Mouse (Mus musculus): ENCODE data around the gene Ube2z.
A peak's percentile ranks its signal among the peaks of the same experiment; 100 is the strongest.
"Not testable (repeated sequence)": the region's sequence is repeated elsewhere in the genome, so short reads cannot be mapped to it uniquely, and the experiment has no call there.

Gene Ube2z

DNA sequence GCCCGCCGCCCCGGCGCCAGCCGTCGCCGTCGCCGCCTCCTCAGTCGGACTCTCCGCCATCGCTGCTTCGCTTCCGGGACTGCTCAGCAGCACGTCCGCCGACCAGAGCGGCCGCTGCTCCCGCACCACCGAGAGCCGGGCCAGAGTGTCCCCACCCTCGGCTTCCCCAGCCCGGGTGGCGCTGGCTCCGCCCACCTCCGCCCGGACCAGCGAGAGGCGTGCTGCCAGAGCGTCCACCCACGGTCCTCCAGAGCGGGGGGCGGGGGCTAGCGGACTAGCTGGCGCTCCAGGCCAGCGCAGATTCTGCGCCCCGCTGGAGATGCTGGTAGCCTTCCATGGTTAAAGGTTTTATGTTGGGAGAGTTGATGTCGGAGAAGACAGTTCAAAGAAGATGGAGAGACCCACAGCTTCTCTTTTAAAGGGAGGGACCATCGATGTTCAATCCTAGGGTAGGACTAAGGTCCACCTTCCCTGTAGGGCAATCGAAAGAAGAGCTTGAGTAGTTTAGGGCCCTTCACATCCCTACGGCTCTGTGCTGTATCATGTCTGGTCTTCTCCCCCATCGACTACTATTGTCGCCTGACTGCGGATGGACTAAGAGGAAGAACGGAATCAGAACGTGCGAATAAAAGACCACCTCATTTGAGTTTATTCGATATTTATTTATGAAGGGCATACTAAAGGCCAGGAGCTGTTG is at the start of gene Ube2z:
Gene Ube2z (minus strand): TSS at position 174 of the 697 bp plus-strand sequence.
- DNase-seq (ENCODE audit: low spot score in 2 of 2): peak; percentile 94 to 95

DNA sequence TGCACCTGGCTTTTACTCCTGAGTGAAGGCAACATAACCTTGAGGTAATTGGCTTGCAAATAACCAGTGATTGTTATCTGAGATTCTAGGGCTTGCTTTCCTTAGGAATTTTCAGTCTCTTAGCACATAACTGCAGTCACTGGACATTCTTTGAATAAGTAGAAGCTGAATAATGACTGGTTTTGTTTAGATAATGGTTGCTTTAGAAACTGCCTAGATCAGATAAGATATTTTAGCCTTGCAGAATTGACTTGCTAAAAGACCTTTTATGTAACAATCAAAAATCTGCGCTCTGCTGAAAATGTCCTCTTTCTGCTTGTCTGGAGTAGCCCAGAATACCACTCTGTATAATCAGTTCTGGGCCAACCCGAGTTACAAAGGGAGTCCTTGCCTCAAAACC is 48.9 kb upstream of the Ube2z start:
- no peak for DNase-seq (ENCODE audit: low spot score in 2 of 2)

DNA sequence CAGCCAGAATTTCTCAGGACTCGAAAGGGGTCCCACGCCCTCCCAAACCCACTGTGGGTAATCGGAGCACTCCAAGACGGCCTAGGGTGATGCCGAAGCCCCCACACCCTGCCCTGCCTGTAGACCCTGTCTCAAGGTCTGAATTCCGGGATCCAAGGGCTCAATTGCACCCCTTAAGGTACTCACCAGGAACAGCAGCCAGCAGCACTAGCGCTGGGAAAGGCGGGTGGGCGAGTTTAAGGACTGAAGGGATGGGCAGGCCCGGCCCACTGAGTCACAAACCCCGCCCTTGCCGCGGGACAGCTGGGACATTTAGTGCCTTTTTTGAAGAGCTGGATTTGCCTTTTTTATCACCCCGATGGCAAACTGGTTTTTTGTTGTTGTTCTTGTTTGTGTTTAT is 46.6 kb upstream of the Ube2z start, which contains the start of gene Calcoco2:
Gene Calcoco2 (minus strand): TSS at position 214 of the 400 bp plus-strand sequence.
- DNase-seq (ENCODE audit: low spot score in 2 of 2): no peak

DNA sequence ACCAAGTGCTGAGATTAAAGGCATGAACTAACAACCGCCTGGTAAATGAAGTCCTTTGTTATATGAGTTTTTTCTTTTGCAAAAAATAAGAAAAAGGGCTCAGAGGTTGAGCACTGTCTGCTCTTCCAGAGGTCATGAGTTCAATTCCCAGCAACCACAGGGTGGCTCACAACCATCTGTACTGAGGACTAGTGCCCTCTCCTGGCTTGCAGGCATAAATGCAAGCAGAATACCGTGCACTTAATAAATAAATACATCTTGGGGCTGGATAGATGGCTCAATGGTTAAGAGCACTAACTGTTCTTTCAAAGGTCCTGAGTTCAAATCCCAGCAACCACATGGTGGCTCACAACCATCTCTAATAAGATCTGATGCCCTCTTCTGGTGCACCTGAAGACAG is 45.8 kb upstream of the Ube2z start:
- not testable (repeated sequence) for DNase-seq (ENCODE audit: low spot score in 2 of 2)

DNA sequence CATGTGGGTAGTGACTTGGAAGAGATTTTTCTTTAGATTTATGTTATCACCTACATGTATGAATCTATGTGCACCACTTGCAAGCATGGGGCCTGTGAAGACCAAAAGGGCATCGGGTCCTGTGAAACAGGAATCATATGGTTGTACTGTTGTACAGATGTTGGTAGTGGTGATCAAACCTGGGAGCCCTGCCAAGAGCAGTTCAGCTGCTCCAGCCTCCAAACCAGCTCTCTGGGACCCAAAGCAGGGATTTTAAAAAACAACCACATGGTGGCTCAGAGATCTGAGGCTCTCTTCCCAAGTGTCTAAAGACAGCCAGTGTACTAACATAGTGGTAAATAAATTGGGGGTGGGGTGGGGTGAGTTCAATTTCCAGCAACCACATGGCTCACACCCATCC is 43.2 kb upstream of the Ube2z start:
- no peak for DNase-seq (ENCODE audit: low spot score in 2 of 2)

DNA sequence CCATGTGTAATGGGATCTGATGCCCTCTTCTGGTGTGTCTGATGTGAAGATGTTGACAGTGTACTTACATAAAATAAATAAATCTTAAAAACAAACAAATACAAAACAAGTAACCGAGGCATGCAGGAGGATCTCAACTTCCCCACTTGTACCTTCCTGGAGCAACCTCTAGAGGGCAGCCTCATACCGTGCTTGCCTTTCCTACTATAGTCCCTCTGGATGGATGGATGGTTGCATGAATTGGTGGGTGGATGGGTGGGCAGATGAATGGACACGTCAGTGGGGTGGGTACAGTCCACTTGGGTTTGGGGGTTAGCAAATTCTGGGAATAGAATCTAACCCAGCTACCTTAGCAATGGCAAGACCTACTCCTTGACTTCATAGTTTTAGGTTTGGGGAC is 28.2 kb upstream of the Ube2z start:
- DNase-seq (ENCODE audit: low spot score in 2 of 2): peak in 1 of 2 experiments; percentile 26

DNA sequence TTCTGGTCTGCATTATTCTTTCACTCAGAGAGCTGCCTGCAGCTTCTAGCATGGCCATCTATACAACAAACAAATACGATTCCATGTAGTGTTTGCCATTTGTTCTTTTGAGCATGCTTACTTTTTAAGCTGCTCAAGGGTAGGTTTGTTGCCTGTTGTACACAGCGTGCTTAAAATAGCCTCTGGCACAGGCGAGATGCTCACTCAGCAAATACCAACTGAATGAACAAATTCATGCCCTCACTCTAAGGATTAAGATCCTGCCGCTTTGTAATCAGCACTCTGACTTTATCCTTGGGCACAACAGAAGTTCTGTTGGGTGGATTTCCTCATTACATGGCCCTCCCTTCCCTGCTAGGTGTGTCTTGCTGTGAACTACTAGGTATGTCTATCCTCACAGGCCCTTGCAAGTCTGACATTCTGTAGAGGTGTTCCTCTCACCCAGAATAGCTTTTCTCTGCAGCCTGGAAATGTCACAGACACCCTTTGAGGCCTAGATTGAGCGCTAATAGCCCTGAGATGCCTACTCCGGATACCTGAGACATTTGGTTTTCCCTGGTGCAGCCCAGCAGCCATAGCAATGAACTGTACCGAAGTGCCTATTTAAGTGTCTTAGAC is 27.6 kb upstream of the Ube2z start:
- no peak for DNase-seq (ENCODE audit: low spot score in 2 of 2)

DNA sequence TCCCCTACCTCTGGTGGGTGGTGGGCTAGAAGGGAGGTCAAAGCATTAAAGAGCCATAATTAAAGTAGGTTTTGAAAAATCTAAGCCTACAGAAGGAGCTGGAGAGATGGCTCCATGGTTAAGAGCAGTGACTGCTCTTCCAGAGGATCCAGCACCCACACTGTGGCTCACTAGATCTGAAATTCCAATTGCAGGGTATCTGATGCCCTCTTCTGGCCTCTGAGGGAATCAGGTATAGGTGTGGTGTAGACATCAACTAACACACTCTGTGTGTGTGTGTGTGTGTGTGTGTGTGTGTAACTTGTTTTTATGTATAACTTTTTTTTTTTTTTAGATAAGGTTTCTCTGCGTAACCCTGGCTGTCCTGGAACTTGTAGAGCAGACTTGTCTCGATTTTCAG is 25.9 kb upstream of the Ube2z start:
- no peak for DNase-seq (ENCODE audit: low spot score in 2 of 2)

DNA sequence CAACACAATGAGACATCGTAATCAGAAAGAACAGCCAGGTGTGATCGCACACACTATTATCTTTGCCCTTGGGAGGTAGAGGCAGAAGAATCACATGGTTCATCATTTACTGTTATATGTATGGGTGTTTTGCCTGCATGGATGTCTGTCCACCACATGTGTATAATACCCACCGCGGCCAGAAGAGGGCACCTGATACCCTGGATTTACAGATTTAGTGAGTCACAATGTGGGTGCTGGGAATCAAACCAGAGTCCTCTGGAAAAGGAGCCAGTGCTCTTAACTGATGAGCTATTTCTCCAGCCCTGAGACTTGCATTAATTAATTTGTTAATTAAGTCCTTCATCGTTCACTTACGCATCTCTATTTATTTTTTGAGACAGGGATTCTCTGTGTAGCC is 22.8 kb upstream of the Ube2z start:
- DNase-seq (ENCODE audit: low spot score in 2 of 2): no peak

DNA sequence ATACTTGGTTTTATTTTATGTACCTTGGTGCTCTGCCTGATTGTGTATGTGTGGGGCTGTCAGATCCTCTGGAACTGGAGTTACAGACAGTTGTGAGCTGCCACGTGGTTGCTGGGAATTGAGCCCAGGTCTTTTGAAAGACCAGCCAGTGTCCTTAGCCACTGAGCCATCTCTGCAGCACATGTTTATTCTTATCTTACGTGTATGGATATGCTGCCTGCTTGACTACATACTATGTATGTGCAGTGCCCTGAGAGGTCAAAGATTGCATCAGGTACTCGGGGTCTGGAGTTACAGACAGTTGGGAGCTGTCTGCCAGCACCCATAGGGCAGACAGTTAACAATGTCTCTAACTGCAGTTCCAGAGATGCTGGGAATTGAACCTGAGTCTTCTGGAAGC is 17.5 kb upstream of the Ube2z start:
- no peak for DNase-seq (ENCODE audit: low spot score in 2 of 2)

DNA sequence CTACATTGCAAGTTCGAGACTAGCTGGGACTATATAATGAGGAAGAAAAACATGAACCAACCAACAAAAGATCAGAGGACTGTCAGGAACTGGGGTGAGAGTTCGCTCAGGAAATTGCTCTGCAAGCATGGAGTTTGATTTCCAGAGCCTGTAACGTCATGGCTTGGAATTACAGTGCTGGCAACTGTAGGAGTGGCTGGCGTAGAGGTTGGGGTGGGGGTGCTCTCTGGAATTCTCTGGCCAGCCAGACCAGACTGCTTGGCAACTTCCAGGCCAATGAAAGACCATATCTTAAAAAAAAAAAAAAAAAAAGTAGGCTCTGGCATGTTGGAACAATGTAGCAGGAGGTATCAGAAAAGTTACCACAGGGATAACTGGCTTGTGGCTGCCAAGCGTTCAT is 15.5 kb upstream of the Ube2z start:
- no peak for DNase-seq (ENCODE audit: low spot score in 2 of 2)

DNA sequence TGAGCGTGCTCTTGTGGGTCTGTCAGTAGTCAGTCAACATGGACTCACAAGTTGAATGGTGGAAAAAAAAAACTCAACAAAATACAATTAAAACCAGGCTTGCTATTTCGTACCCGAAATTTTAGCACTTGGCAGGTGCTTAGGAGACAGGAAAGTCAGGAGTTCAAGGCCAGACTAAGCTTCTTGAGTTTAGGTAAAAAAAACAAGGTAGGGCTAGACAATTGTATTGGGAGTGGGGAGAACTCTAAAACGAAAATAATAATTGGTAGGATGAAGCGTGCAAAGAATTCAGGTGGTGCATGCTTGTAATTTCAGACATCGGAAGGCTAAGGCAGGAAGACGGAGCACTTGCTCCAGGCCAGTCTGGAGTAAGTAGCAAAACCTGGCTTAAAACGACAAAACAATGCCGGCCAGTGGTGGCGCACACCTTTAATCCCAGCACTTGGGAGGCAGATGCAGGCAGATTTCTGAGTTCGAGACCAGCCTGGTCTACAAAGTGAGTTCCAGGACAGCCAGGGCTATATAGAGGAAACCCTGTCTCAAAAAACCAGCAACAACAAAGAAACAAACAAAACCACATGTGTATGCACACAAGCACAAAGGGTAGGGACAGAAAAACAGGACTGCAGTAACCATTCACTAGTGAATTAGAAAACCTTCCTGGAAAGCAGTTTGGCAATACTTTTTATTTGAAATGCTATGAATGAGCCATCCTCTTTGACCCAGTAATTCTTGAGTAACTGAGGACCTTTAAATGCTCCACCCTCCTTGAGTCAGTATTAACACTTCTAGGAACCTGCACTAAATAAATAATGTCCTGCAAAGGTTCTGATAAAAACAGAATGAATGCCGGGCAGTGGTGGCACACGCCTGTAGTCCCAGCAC is 11.3 kb upstream of the Ube2z start:
- DNase-seq (ENCODE audit: low spot score in 2 of 2): no peak

DNA sequence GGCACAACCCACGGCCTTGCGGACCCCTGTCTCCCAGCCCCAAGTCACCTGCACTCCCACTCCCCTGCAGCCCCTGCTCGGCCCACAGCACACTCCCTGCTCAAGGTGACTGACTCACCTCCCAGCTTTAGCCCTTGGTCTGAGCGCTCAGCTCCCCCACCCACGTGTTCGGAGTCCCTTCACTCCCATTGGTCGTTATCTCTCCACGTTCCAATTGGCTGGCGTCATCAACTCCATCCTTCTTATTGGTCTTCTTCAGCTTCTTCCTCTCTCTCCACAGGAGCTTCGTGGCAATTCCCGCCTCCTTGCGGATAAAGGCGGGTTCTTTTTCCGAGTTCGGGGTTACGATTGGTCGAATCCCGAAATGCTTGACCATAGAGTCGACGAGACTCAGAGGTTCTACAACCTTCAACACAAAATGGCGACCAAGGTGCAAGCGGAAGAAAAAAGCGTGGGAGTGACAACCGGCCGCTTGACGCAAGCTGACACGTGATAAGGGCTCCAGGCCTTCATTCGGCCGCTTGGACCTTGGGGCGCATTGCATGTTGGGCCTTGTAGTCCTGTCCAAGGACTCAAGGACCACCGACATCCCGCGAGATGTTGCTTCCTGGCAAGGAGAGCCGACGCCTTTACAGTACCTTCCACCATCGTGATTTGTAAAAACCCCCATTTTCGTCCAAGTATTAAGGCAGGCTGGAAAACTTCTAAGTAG is 10.5 kb upstream of the Ube2z start, which contains the start of gene Atp5g1:
Gene Atp5g1 (minus strand): TSS at position 162 of the 712 bp plus-strand sequence.
- DNase-seq (ENCODE audit: low spot score in 2 of 2): peak; percentile 94 to 99

DNA sequence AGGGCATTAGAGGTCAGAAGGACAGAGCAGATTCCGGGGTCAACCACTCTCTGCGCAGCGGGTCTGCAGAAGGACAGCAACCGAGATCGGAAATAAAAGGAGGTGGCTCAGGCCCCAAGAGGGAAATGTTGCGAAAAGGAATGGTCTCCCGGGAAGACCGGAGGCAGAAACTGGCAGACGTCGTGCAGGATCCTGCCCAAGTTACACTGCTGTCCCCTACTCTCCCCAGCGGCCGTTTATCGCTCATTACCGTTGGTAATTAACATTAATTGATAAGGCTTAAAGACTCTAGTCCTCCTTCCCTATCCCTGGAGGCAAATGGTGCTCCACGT is 10.0 kb upstream of the Ube2z start:
- DNase-seq (ENCODE audit: low spot score in 2 of 2): peak in 1 of 2 experiments; percentile 11

DNA sequence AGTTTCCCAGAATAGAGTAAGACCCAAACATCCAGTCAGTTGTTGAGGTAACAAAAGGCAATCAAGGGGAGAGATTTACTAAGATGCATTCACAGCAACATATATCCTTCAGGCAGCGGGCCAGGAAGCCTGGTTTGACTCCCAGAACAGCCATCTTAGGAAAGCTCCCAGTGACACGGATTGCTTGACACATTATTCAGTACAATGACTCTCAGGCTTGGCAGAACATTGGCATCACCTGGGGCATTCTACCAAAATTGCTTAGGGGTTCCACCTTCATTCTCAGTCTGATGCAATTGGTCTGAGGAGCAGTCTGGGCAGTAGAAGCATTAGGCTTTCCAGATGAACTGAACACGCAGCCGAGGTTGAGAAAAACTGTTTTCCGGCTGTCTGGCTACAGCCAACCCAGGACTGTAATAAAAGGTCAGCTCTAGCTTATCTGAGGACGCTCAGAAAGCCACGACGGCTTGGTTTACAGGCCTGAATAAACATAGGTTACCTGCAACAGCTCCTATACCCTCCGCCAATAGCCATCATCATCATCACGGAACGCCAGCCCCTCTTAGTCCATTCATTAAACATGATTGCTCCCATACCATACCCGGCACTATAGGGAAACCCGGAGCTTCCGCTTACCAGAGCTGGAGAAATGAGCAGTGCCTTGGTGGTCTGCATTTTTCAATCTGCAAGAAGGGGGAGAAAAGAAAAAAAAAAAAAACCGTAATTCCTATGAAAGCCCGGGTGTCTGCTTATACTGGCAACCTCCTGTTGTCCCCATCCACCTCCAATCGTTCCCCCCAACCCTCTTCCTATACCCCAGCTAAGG is 9.4 kb upstream of the Ube2z start:
- no peak for DNase-seq (ENCODE audit: low spot score in 2 of 2)

DNA sequence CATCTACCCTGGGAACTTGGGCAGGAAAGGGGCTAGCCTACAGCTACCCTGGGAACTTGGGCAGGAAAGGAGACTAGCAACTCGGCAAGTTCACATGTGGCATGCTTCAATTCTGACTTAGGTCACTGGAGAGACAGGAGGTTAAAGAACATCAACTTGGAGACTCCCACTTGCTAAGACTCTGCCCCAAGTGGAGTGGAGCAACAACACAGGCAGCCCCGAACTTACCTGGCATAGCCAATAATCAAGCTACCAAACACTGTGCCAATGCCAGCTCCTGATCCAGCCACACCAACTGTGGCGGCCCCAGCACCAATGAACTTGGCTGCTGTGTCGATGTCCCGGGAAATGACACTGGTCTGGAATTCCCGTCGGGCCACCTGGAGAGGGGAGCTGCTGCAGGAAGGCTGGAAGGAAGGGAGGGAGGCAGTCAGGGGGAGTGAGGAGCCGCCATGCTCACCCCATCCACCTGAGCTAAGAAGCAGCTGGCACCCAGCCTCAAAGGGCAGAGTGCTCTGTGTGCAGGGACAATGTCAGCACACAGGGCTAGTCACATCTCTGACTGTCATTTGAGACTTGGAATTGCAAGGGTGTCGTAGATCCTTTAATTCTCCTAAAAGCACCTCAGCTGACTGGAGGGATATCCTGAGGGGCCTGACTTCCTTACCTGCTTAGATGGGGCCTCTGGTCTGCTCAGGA is 8.3 kb upstream of the Ube2z start:
- no peak for DNase-seq (ENCODE audit: low spot score in 2 of 2)

DNA sequence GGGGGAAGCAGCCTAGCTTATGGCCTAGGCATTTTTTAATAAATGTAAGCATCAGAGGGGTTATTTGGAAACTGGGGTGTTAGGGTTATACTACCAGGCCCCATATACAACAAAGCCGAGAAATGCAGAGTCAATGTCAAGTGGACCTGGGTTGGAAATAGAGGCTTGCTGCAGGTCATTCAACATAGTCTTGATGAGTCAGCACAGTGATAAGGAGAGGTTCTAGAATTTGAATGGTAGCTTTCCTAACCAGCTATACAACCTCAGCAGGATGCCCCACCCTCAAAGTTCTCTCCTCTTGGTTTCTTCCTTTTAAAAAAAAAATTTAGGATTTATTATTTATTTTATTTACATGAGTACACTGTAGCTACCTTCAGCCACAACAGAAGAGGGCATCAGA is 5.8 kb upstream of the Ube2z start:
- no peak for DNase-seq (ENCODE audit: low spot score in 2 of 2)

DNA sequence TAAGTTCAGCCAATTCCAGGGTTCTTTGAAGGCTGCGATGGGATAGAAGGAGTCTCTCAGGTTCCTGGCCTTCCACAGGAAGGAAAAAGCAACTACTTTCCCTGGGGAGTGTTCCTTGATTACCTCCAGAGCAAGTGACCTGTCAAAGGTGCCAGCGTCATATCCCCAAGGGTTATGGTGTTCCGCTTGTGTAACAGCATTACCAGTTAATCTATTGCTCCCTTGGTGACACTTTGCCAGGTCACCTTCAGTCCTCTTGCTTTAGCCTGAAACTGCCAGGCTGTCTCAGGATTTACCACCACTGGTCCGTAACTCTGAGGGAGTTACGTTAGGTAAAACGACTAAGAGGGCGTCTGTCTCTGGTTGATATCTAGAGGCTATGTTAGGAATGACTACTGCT is 5.2 kb upstream of the Ube2z start:
- no peak for DNase-seq (ENCODE audit: low spot score in 2 of 2)

DNA sequence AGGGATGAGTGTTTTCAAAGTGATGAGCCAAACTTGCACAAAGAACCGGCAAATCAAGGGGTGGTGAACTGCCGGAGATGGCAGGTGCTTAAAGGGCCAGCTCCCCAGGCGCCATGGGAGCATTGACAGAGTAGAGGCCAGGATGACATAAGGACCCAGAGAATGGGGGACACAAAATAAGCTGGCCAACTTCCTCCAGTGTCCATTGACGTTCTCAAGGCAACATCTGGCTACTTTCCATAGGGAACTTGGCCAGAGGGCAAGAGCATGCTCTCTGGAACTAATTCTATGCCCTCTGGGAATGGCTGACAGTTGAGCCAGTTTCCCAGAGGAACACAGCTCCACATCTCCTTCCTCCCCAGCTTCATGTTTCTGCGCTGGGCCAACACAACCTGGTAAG is 3.0 kb upstream of the Ube2z start:
- no peak for DNase-seq (ENCODE audit: low spot score in 2 of 2)

DNA sequence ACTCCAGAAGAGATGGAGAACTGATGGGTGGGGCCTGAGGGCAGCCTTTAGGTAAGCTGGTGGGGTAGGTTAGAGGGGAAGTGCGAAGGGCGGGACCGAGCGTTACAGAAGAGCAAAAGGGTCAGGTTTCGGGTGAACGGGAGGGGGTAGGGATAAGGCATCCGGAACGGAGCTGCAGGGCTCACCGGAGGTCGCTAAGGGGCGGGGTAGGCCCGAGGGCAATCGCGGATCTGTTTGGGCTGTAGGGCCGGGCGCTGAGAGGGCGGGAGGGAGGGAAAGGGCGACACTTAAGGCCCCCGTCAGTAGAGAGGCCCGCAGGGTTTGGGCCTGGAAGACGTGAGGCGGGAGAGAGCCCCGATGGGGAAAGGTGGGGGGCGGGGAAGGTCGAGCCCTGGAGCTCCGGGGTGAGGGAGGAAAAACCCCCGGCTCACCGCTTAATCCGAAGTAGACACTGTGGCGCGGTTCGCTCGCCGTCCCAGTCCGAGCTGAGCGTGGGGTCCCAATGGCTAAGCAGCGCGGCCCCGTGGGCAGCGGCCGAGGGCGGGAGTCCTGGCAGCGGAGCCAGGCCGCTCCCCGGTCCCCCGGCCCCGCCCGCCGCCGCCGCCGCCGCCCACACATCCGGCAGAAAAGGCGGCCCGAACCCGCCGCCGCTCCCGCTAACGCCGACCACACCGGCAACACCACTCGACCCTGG is 520 bp downstream of the Ube2z start:
- peak; percentile 57 to 58 for DNase-seq (ENCODE audit: low spot score in 2 of 2)
